Mouse (Mus musculus): ENCODE results near the gene Ube2z. TPM values are rescaled to one million over a fixed set of nuclear protein-coding genes. Genes with fewer than 3 reads are reported as not detected.
A peak's percentile ranks its signal among the peaks of the same experiment; 100 is the strongest.
"Not testable (repeated sequence)": the region's sequence is repeated elsewhere in the genome, so short reads cannot be mapped to it uniquely, and the experiment has no call there.

Ube2z gene
- polyA plus RNA-seq (2016; fragmentation: Nextera tagmentation; extraction: Ambion mirVana): 42.5 and 43.5 TPM in 2 replicates

DNA sequence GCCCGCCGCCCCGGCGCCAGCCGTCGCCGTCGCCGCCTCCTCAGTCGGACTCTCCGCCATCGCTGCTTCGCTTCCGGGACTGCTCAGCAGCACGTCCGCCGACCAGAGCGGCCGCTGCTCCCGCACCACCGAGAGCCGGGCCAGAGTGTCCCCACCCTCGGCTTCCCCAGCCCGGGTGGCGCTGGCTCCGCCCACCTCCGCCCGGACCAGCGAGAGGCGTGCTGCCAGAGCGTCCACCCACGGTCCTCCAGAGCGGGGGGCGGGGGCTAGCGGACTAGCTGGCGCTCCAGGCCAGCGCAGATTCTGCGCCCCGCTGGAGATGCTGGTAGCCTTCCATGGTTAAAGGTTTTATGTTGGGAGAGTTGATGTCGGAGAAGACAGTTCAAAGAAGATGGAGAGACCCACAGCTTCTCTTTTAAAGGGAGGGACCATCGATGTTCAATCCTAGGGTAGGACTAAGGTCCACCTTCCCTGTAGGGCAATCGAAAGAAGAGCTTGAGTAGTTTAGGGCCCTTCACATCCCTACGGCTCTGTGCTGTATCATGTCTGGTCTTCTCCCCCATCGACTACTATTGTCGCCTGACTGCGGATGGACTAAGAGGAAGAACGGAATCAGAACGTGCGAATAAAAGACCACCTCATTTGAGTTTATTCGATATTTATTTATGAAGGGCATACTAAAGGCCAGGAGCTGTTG is at the start of gene Ube2z:
Ube2z (minus strand) TSS at position 174 of the 697 bp plus-strand sequence.
- Histone ChIP-seq H3K4me3 (peak within 1 kb of the TSS; percentile 91), H3K27me3 (replicated peaks) (no peaks in the 10 kb centered on the region), H3K9me3 (replicated peaks) (no peaks in the 10 kb centered on the region), H3K4me2 (peak within 1 kb of the TSS; percentile 82), H3K36me3 (peaks cover 21% of the 10 kb centered on the region), H3K27ac (ENCODE audit: poor library complexity, severe bottlenecking) (peak within 1 kb of the TSS; percentile 84), H3K9ac (peak within 1 kb of the TSS; percentile 97), H3K4me1 (replicated peaks) (peaks cover 19% of the 10 kb centered on the region)
- WGBS: 4% methylated on average over 49 of the region's 50 CpGs
- ATAC-seq (ENCODE audit: insufficient number of reproducible peaks, low FRiP score): peak; percentile 99

DNA sequence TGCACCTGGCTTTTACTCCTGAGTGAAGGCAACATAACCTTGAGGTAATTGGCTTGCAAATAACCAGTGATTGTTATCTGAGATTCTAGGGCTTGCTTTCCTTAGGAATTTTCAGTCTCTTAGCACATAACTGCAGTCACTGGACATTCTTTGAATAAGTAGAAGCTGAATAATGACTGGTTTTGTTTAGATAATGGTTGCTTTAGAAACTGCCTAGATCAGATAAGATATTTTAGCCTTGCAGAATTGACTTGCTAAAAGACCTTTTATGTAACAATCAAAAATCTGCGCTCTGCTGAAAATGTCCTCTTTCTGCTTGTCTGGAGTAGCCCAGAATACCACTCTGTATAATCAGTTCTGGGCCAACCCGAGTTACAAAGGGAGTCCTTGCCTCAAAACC is 48.9 kb upstream of the Ube2z start:
- H3K9me3 ChIP-seq (replicated peaks): no peaks in the 10 kb centered on the region
- no peak for ATAC-seq (ENCODE audit: insufficient number of reproducible peaks, low FRiP score)
- H3K4me2 ChIP-seq: no peak overlapping the region
- no peaks in the 10 kb centered on the region for H3K4me1 ChIP-seq (replicated peaks)
- H3K9ac ChIP-seq: no peak overlapping the region
- H3K27me3 ChIP-seq (replicated peaks): peaks cover 9% of the 10 kb centered on the region; the same call in 1 of the 2 replicates
- H3K27ac ChIP-seq (ENCODE audit: poor library complexity, severe bottlenecking): no peak overlapping the region
- WGBS: 55% methylated on average over 2 of the region's 2 CpGs
- H3K36me3 ChIP-seq: no peaks in the 10 kb centered on the region
- H3K4me3 ChIP-seq: no peak overlapping the region

DNA sequence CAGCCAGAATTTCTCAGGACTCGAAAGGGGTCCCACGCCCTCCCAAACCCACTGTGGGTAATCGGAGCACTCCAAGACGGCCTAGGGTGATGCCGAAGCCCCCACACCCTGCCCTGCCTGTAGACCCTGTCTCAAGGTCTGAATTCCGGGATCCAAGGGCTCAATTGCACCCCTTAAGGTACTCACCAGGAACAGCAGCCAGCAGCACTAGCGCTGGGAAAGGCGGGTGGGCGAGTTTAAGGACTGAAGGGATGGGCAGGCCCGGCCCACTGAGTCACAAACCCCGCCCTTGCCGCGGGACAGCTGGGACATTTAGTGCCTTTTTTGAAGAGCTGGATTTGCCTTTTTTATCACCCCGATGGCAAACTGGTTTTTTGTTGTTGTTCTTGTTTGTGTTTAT is 46.6 kb upstream of the Ube2z start, which contains the start of gene Calcoco2:
Calcoco2 (minus strand) TSS at position 214 of the 400 bp plus-strand sequence.
- ATAC-seq (ENCODE audit: insufficient number of reproducible peaks, low FRiP score): no peak
- Histone ChIP-seq H3K9me3 (replicated peaks) (no peaks in the 10 kb centered on the region), H3K27me3 (replicated peaks) (peaks cover 12% of the 10 kb centered on the region; the same call in 1 of the 2 replicates), H3K4me2 (no peak within 1 kb of the TSS), H3K36me3 (no peaks in the 10 kb centered on the region), H3K4me1 (replicated peaks) (no peaks in the 10 kb centered on the region), H3K27ac (ENCODE audit: poor library complexity, severe bottlenecking) (no peak within 1 kb of the TSS), H3K9ac (no peak within 1 kb of the TSS), H3K4me3 (no peak within 1 kb of the TSS)
- 36% methylated on average over 14 of the region's 14 CpGs for WGBS

DNA sequence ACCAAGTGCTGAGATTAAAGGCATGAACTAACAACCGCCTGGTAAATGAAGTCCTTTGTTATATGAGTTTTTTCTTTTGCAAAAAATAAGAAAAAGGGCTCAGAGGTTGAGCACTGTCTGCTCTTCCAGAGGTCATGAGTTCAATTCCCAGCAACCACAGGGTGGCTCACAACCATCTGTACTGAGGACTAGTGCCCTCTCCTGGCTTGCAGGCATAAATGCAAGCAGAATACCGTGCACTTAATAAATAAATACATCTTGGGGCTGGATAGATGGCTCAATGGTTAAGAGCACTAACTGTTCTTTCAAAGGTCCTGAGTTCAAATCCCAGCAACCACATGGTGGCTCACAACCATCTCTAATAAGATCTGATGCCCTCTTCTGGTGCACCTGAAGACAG is 45.8 kb upstream of the Ube2z start:
- not testable (repeated sequence) for H3K36me3 ChIP-seq; H3K27ac ChIP-seq (ENCODE audit: poor library complexity, severe bottlenecking); H3K4me2 ChIP-seq; H3K4me3 ChIP-seq; ATAC-seq (ENCODE audit: insufficient number of reproducible peaks, low FRiP score); H3K4me1 ChIP-seq (replicated peaks); H3K9me3 ChIP-seq (replicated peaks); H3K9ac ChIP-seq
- H3K27me3 ChIP-seq (replicated peaks): peaks cover 10% of the 10 kb centered on the region; the same call in 1 of the 2 replicates
- WGBS: 52% methylated on average over 2 of the region's 2 CpGs

DNA sequence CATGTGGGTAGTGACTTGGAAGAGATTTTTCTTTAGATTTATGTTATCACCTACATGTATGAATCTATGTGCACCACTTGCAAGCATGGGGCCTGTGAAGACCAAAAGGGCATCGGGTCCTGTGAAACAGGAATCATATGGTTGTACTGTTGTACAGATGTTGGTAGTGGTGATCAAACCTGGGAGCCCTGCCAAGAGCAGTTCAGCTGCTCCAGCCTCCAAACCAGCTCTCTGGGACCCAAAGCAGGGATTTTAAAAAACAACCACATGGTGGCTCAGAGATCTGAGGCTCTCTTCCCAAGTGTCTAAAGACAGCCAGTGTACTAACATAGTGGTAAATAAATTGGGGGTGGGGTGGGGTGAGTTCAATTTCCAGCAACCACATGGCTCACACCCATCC is 43.2 kb upstream of the Ube2z start:
- Histone ChIP-seq H3K4me3 (no peak overlapping the region), H3K9ac (no peak overlapping the region), H3K36me3 (no peaks in the 10 kb centered on the region), H3K4me2 (no peak overlapping the region), H3K9me3 (replicated peaks) (no peaks in the 10 kb centered on the region), H3K27me3 (replicated peaks) (0 out of 2 replicates have a peak, but pooled peaks cover 14% of the 10 kb centered on the region), H3K4me1 (replicated peaks) (no peaks in the 10 kb centered on the region), H3K27ac (ENCODE audit: poor library complexity, severe bottlenecking) (no peak overlapping the region)
- no peak for ATAC-seq (ENCODE audit: insufficient number of reproducible peaks, low FRiP score)
- 73% methylated on average over 1 of the region's 1 CpGs for WGBS

DNA sequence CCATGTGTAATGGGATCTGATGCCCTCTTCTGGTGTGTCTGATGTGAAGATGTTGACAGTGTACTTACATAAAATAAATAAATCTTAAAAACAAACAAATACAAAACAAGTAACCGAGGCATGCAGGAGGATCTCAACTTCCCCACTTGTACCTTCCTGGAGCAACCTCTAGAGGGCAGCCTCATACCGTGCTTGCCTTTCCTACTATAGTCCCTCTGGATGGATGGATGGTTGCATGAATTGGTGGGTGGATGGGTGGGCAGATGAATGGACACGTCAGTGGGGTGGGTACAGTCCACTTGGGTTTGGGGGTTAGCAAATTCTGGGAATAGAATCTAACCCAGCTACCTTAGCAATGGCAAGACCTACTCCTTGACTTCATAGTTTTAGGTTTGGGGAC is 28.2 kb upstream of the Ube2z start:
- WGBS: 14% methylated on average over 3 of the region's 3 CpGs
- Histone ChIP-seq H3K27me3 (replicated peaks) (peaks cover 16% of the 10 kb centered on the region; the same call in 1 of the 2 replicates), H3K4me3 (no peak overlapping the region), H3K27ac (ENCODE audit: poor library complexity, severe bottlenecking) (peak overlapping the region; percentile 54), H3K4me2 (peak overlapping the region; percentile 27; the same call in 1 of the 2 replicates), H3K9me3 (replicated peaks) (no peaks in the 10 kb centered on the region), H3K9ac (no peak overlapping the region), H3K36me3 (no peaks in the 10 kb centered on the region), H3K4me1 (replicated peaks) (peaks cover 7% of the 10 kb centered on the region; the same call in 1 of the 2 replicates)
- no peak for ATAC-seq (ENCODE audit: insufficient number of reproducible peaks, low FRiP score)

DNA sequence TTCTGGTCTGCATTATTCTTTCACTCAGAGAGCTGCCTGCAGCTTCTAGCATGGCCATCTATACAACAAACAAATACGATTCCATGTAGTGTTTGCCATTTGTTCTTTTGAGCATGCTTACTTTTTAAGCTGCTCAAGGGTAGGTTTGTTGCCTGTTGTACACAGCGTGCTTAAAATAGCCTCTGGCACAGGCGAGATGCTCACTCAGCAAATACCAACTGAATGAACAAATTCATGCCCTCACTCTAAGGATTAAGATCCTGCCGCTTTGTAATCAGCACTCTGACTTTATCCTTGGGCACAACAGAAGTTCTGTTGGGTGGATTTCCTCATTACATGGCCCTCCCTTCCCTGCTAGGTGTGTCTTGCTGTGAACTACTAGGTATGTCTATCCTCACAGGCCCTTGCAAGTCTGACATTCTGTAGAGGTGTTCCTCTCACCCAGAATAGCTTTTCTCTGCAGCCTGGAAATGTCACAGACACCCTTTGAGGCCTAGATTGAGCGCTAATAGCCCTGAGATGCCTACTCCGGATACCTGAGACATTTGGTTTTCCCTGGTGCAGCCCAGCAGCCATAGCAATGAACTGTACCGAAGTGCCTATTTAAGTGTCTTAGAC is 27.6 kb upstream of the Ube2z start:
- Histone ChIP-seq H3K9me3 (replicated peaks) (0 out of 2 replicates have a peak, but pooled peaks cover 5% of the 10 kb centered on the region), H3K36me3 (no peaks in the 10 kb centered on the region), H3K4me1 (replicated peaks) (peaks cover 7% of the 10 kb centered on the region; the same call in 1 of the 2 replicates), H3K4me2 (peak overlapping the region; percentile 27; the same call in 1 of the 2 replicates), H3K27me3 (replicated peaks) (peaks cover 16% of the 10 kb centered on the region; the same call in 1 of the 2 replicates), H3K4me3 (no peak overlapping the region), H3K9ac (no peak overlapping the region), H3K27ac (ENCODE audit: poor library complexity, severe bottlenecking) (peak overlapping the region; percentile 54)
- WGBS: 29% methylated on average over 7 of the region's 7 CpGs
- no peak for ATAC-seq (ENCODE audit: insufficient number of reproducible peaks, low FRiP score)

DNA sequence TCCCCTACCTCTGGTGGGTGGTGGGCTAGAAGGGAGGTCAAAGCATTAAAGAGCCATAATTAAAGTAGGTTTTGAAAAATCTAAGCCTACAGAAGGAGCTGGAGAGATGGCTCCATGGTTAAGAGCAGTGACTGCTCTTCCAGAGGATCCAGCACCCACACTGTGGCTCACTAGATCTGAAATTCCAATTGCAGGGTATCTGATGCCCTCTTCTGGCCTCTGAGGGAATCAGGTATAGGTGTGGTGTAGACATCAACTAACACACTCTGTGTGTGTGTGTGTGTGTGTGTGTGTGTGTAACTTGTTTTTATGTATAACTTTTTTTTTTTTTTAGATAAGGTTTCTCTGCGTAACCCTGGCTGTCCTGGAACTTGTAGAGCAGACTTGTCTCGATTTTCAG is 25.9 kb upstream of the Ube2z start:
- 51% methylated on average over 2 of the region's 2 CpGs for WGBS
- no peak for ATAC-seq (ENCODE audit: insufficient number of reproducible peaks, low FRiP score)
- no peak overlapping the region for H3K9ac ChIP-seq
- H3K4me1 ChIP-seq (replicated peaks): peaks cover 7% of the 10 kb centered on the region; the same call in 1 of the 2 replicates
- H3K9me3 ChIP-seq (replicated peaks): 0 out of 2 replicates have a peak, but pooled peaks cover 5% of the 10 kb centered on the region
- no peak overlapping the region for H3K27ac ChIP-seq (ENCODE audit: poor library complexity, severe bottlenecking)
- H3K4me2 ChIP-seq: no peak overlapping the region
- H3K36me3 ChIP-seq: no peaks in the 10 kb centered on the region
- H3K27me3 ChIP-seq (replicated peaks): 0 out of 2 replicates have a peak, but pooled peaks cover 8% of the 10 kb centered on the region
- H3K4me3 ChIP-seq: no peak overlapping the region

DNA sequence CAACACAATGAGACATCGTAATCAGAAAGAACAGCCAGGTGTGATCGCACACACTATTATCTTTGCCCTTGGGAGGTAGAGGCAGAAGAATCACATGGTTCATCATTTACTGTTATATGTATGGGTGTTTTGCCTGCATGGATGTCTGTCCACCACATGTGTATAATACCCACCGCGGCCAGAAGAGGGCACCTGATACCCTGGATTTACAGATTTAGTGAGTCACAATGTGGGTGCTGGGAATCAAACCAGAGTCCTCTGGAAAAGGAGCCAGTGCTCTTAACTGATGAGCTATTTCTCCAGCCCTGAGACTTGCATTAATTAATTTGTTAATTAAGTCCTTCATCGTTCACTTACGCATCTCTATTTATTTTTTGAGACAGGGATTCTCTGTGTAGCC is 22.8 kb upstream of the Ube2z start:
- Histone ChIP-seq H3K4me3 (no peak overlapping the region), H3K27me3 (replicated peaks) (no peaks in the 10 kb centered on the region), H3K4me2 (no peak overlapping the region), H3K9me3 (replicated peaks) (0 out of 2 replicates have a peak, but pooled peaks cover 5% of the 10 kb centered on the region), H3K36me3 (no peaks in the 10 kb centered on the region), H3K9ac (no peak overlapping the region), H3K4me1 (replicated peaks) (peaks cover 6% of the 10 kb centered on the region; the same call in 1 of the 2 replicates), H3K27ac (ENCODE audit: poor library complexity, severe bottlenecking) (no peak overlapping the region)
- ATAC-seq (ENCODE audit: insufficient number of reproducible peaks, low FRiP score): no peak
- 87% methylated on average over 6 of the region's 6 CpGs for WGBS

DNA sequence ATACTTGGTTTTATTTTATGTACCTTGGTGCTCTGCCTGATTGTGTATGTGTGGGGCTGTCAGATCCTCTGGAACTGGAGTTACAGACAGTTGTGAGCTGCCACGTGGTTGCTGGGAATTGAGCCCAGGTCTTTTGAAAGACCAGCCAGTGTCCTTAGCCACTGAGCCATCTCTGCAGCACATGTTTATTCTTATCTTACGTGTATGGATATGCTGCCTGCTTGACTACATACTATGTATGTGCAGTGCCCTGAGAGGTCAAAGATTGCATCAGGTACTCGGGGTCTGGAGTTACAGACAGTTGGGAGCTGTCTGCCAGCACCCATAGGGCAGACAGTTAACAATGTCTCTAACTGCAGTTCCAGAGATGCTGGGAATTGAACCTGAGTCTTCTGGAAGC is 17.5 kb upstream of the Ube2z start:
- Histone ChIP-seq H3K27me3 (replicated peaks) (no peaks in the 10 kb centered on the region), H3K4me1 (replicated peaks) (no peaks in the 10 kb centered on the region), H3K4me3 (no peak overlapping the region), H3K9ac (no peak overlapping the region), H3K9me3 (replicated peaks) (no peaks in the 10 kb centered on the region), H3K4me2 (no peak overlapping the region), H3K36me3 (no peaks in the 10 kb centered on the region), H3K27ac (ENCODE audit: poor library complexity, severe bottlenecking) (no peak overlapping the region)
- 72% methylated on average over 3 of the region's 3 CpGs for WGBS
- ATAC-seq (ENCODE audit: insufficient number of reproducible peaks, low FRiP score): no peak

DNA sequence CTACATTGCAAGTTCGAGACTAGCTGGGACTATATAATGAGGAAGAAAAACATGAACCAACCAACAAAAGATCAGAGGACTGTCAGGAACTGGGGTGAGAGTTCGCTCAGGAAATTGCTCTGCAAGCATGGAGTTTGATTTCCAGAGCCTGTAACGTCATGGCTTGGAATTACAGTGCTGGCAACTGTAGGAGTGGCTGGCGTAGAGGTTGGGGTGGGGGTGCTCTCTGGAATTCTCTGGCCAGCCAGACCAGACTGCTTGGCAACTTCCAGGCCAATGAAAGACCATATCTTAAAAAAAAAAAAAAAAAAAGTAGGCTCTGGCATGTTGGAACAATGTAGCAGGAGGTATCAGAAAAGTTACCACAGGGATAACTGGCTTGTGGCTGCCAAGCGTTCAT is 15.5 kb upstream of the Ube2z start:
- no peak for ATAC-seq (ENCODE audit: insufficient number of reproducible peaks, low FRiP score)

More for the DNA sequence above, 15.5 kb upstream of the Ube2z start:
- Histone ChIP-seq H3K27ac (ENCODE audit: poor library complexity, severe bottlenecking) (no peak overlapping the region), H3K4me1 (replicated peaks) (no peaks in the 10 kb centered on the region), H3K9ac (no peak overlapping the region), H3K36me3 (no peaks in the 10 kb centered on the region), H3K9me3 (replicated peaks) (no peaks in the 10 kb centered on the region), H3K4me2 (no peak overlapping the region), H3K4me3 (no peak overlapping the region), H3K27me3 (replicated peaks) (no peaks in the 10 kb centered on the region)
- 62% methylated on average over 5 of the region's 5 CpGs for WGBS
